Comparison of ENCODE assay signal across 29 mouse cellular contexts in the genomic region with DNA sequence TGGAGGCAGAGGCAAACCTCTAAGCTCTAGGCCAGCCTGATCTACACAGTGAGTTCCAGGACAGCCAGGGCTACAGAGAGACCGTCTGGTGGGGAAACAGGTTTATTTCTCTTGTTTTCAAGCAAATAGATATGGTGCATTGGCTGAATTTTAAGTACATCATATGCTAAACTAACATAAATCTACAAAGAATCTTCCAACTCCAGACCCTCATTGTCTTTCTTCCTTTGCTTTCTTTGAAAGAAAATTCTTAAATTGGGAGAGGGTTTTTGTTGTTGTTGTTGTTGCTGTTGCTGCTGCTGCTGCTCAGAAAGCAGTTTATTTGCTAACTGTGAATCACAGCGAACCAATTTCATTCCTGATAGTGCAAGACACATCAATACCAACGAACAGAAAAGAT. TPM values are rescaled to one million over a fixed set of nuclear protein-coding genes. Genes with fewer than 3 reads are reported as not detected.
DNase-seq lines count a peak whose midpoint lies in the region; ATAC-seq and TF ChIP-seq lines count a peak whose summit lies in the region.
"Had no signal": no experiment of that assay in that cellular context is flagged by ENCODE, and none has a peak within 500 bp of the region (broad histone marks: within the 10 kb centered on the region; RNA-seq: fewer than 3 reads in every experiment).

No protein-coding gene starts in this region.

- H3K4me3 ChIP-seq in cerebellum, adult 2 months (replicated peaks; ENCODE audit: insufficient read depth, low read depth, low read length), result no peak overlapping the region
- H3K4me3 ChIP-seq in forebrain, embryonic 11.5 days (ENCODE audit: low read depth, low read length), result no peak overlapping the region
- no peak overlapping the region for H3K4me3 ChIP-seq in forebrain, embryonic 10.5 days
- H3K4me3 ChIP-seq in hindbrain, embryonic 11.5 days (ENCODE audit: low read depth, low read length), result no peak overlapping the region
- no peak overlapping the region for H3K4me3 ChIP-seq in hindbrain, postnatal 0 days (ENCODE audit: low read length)
- H3K4me3 ChIP-seq: forebrain, embryonic 13.5 days; gastrocnemius, adult 2 months; heart, embryonic 13.5 days; hindbrain, embryonic 12.5 days; hindbrain, embryonic 15.5 days; intestine, embryonic 15.5 days had no signal

- H3K9me3 ChIP-seq in forebrain, embryonic 11.5 days (ENCODE audit: control insufficient read depth, low read length), result no peaks in the 10 kb centered on the region
- no peaks in the 10 kb centered on the region for H3K9me3 ChIP-seq in forebrain, embryonic 10.5 days
- no peaks in the 10 kb centered on the region for H3K9me3 ChIP-seq in hindbrain, embryonic 11.5 days (ENCODE audit: control insufficient read depth, low read length)
- H3K9me3 ChIP-seq in hindbrain, postnatal 0 days (ENCODE audit: low read length), result no peaks in the 10 kb centered on the region
- H3K9me3 ChIP-seq: forebrain, embryonic 13.5 days; heart, embryonic 13.5 days; hindbrain, embryonic 12.5 days; hindbrain, embryonic 15.5 days; intestine, embryonic 15.5 days had no signal

- H3K9ac ChIP-seq in forebrain, embryonic 11.5 days (ENCODE audit: low read length), result no peak overlapping the region
- H3K9ac ChIP-seq in hindbrain, embryonic 11.5 days (ENCODE audit: low read depth, low read length), result no peak overlapping the region
- H3K9ac ChIP-seq in hindbrain, postnatal 0 days (replicated peaks; ENCODE audit: low read length), result no peak overlapping the region
- H3K9ac ChIP-seq: forebrain, embryonic 13.5 days; heart, embryonic 13.5 days; hindbrain, embryonic 12.5 days; hindbrain, embryonic 15.5 days; intestine, embryonic 15.5 days had no signal

- no peak for TF ChIP-seq POLR2A in cerebellum, adult 2 months (IDR thresholded peaks at IDR 0.05; ENCODE audit: borderline replicate concordance, insufficient read depth, low read length)
- TF ChIP-seq POLR2A in brain, embryonic 14.5 days (IDR thresholded peaks at IDR 0.05; ENCODE audit: borderline replicate concordance, extremely low read depth, insufficient read depth, insufficient read length, poor library complexity, severe bottlenecking), result no peak

- no peak overlapping the region for H3K4me2 ChIP-seq in forebrain, embryonic 11.5 days (ENCODE audit: low read depth, low read length, severe bottlenecking)
- H3K4me2 ChIP-seq in hindbrain, embryonic 11.5 days (replicated peaks; ENCODE audit: low read depth, low read length), result no peak overlapping the region
- no peak overlapping the region for H3K4me2 ChIP-seq in hindbrain, postnatal 0 days (ENCODE audit: low read depth, low read length)
- H3K4me2 ChIP-seq: heart, embryonic 13.5 days; hindbrain, embryonic 12.5 days; hindbrain, embryonic 15.5 days; intestine, embryonic 15.5 days had no signal

- no peaks in the 10 kb centered on the region for H3K36me3 ChIP-seq in forebrain, embryonic 11.5 days (ENCODE audit: control insufficient read depth, insufficient read depth, low read length)
- H3K36me3 ChIP-seq in forebrain, embryonic 10.5 days (replicated peaks), result no peaks in the 10 kb centered on the region
- H3K36me3 ChIP-seq in hindbrain, embryonic 11.5 days (ENCODE audit: control insufficient read depth, insufficient read depth, low read length), result no peaks in the 10 kb centered on the region
- no peaks in the 10 kb centered on the region for H3K36me3 ChIP-seq in hindbrain, postnatal 0 days (ENCODE audit: insufficient read depth, low read length)
- H3K36me3 ChIP-seq: G1E; heart, embryonic 13.5 days; hindbrain, embryonic 12.5 days; hindbrain, embryonic 15.5 days; intestine, embryonic 15.5 days had no signal

- no peaks in the 10 kb centered on the region for H3K27me3 ChIP-seq in cerebellum, adult 2 months (ENCODE audit: control insufficient read depth, insufficient read depth, low read length)
- H3K27me3 ChIP-seq in forebrain, embryonic 11.5 days (ENCODE audit: control insufficient read depth, insufficient read depth, low read length), result peaks cover 83% of the 10 kb centered on the region
- H3K27me3 ChIP-seq in forebrain, embryonic 10.5 days (ENCODE audit: poor library complexity, severe bottlenecking), result peaks cover 100% of the 10 kb centered on the region
- peaks cover 90% of the 10 kb centered on the region for H3K27me3 ChIP-seq in hindbrain, embryonic 11.5 days (ENCODE audit: control insufficient read depth, insufficient read depth, low read length)
- H3K27me3 ChIP-seq in hindbrain, postnatal 0 days (ENCODE audit: insufficient read depth, low read length), result peaks cover 65% of the 10 kb centered on the region
- H3K27me3 ChIP-seq: CH12.LX had no signal

- no peak overlapping the region for H3K27ac ChIP-seq in cerebellum, adult 2 months (ENCODE audit: insufficient read depth, low read length)
- no peak overlapping the region for H3K27ac ChIP-seq in forebrain, embryonic 11.5 days (ENCODE audit: low read depth, low read length)
- H3K27ac ChIP-seq in forebrain, embryonic 10.5 days, result no peak overlapping the region
- H3K27ac ChIP-seq in hindbrain, embryonic 11.5 days (ENCODE audit: low read depth, low read length), result no peak overlapping the region
- H3K27ac ChIP-seq in hindbrain, postnatal 0 days, result no peak overlapping the region
- H3K27ac ChIP-seq: forebrain, embryonic 13.5 days; gastrocnemius, adult 2 months; heart, embryonic 13.5 days; hindbrain, embryonic 12.5 days; hindbrain, embryonic 15.5 days; intestine, embryonic 15.5 days had no signal

- no peak for ATAC-seq in forebrain, embryonic 11.5 days (replicated peaks; ENCODE audit: low FRiP score)
- no peak for ATAC-seq in hindbrain, embryonic 11.5 days (ENCODE audit: low FRiP score)
- no peak for ATAC-seq in hindbrain, postnatal 0 days
- ATAC-seq: forebrain, embryonic 13.5 days; forebrain, embryonic 16.5 days; intestine, embryonic 15.5 days; Patski had no signal

- peak; percentile 24 for DNase-seq in cerebellum, adult 9-11 months
- no peak for DNase-seq in cerebellum, adult 2 months
- peak; percentile 44 for DNase-seq in forebrain, embryonic 11.5 days (ENCODE audit: low spot score)
- no peak for DNase-seq in forebrain, embryonic 10.5 days (ENCODE audit: extremely low spot score, low spot score)
- peak; percentile 29 for DNase-seq in hindbrain, embryonic 11.5 days (ENCODE audit: low spot score)
- DNase-seq in hindbrain, postnatal 0 days (ENCODE audit: low spot score), result no peak
- peak; percentile 16 for DNase-seq in brain, embryonic 14.5 days (ENCODE audit: low read depth)
- DNase-seq: gastrocnemius, adult 2 months; kidney, adult 11 months had no signal

- H3K4me1 ChIP-seq in cerebellum, adult 2 months (ENCODE audit: control insufficient read depth, insufficient read depth, low read length), result no peaks in the 10 kb centered on the region
- peaks cover 30% of the 10 kb centered on the region; the same call in 1 of the 2 replicates for H3K4me1 ChIP-seq in forebrain, embryonic 11.5 days (replicated peaks; ENCODE audit: control insufficient read depth, insufficient read depth, low read length)
- H3K4me1 ChIP-seq in forebrain, embryonic 10.5 days, result peaks cover 77% of the 10 kb centered on the region
- H3K4me1 ChIP-seq in hindbrain, embryonic 11.5 days (replicated peaks; ENCODE audit: control insufficient read depth, insufficient read depth, low read length), result peaks cover 16% of the 10 kb centered on the region
- no peaks in the 10 kb centered on the region for H3K4me1 ChIP-seq in hindbrain, postnatal 0 days (ENCODE audit: insufficient read depth, low read length)

- WGBS in cerebellum, adult 2 months, result 54% methylated on average over 3 of the region's 3 CpGs
- 2% methylated on average over 3 of the region's 3 CpGs for WGBS in forebrain, embryonic 11.5 days
- 6% methylated on average over 3 of the region's 3 CpGs for WGBS in forebrain, embryonic 10.5 days
- 6% methylated on average over 3 of the region's 3 CpGs for WGBS in hindbrain, embryonic 11.5 days
- WGBS in hindbrain, postnatal 0 days, result 17% methylated on average over 3 of the region's 3 CpGs

- no peak for TF ChIP-seq CTCF in cerebellum, adult 2 months (IDR thresholded peaks at IDR 0.05; ENCODE audit: borderline replicate concordance, insufficient read depth, low read depth, low read length)
- TF ChIP-seq CTCF in hindbrain, postnatal 0 days (IDR thresholded peaks at IDR 0.05; ENCODE audit: low read depth), result no peak
- no peak for TF ChIP-seq CTCF in brain, embryonic 14.5 days (IDR thresholded peaks at IDR 0.05; ENCODE audit: borderline replicate concordance, extremely low read depth, insufficient read depth, insufficient read length)

RNA-seq across cellular contexts. Expression of a gene that starts 3.5 kb away (rescaled TPM):
- polyA plus RNA-seq in cerebellum, adult 2 months (2012; rRNA removed), result 33.4 and 38.4 TPM in 2 replicates
- polyA plus RNA-seq in forebrain, embryonic 11.5 days (2014; fragmentation: Nextera tagmentation; extraction: Ambion mirVana), result 7.0 and 7.9 TPM in 2 replicates
- 1.3 and 2.3 TPM in 2 replicates for polyA plus RNA-seq in forebrain, embryonic 10.5 days (2016; fragmentation: Nextera tagmentation; extraction: Ambion mirVana)
- 2.0 and 3.3 TPM in 2 replicates for polyA plus RNA-seq in hindbrain, embryonic 11.5 days (2014; fragmentation: Nextera tagmentation; extraction: Ambion mirVana)
- 11.4 and 14.9 TPM in 2 replicates for total RNA-seq in hindbrain, postnatal 0 days (2014; rRNA removed)
- polyA plus RNA-seq in hindbrain, postnatal 0 days (2015; fragmentation: Nextera tagmentation; extraction: Ambion mirVana), result 1.6 and 2.1 TPM in 2 replicates
- polyA plus RNA-seq in brain, embryonic 14.5 days (2012; rRNA removed), result 18.0 and 26.0 TPM in 2 replicates
- total RNA-seq: adrenal gland, adult 18-20 months; adrenal gland, postnatal 10 days; adrenal gland, postnatal 36 days; CH12.LX; G1E; gastrocnemius, adult 2 months; gastrocnemius, postnatal 14 days; gastrocnemius, postnatal 4 days; heart, adult 18-20 months; heart, postnatal 14 days; heart, postnatal 4 days had no signal
- polyA plus RNA-seq: cortical plate, adult 2 months; embryonic facial prominence, embryonic 14.5 days; G1E; heart, embryonic 13.5 days; heart, embryonic 16.5 days; intestine, embryonic 15.5 days; Patski had no signal

Comparison
In these comparisons a context has a peak if more than half of its experiments do, and no peak if none do; other contexts are left out.
1. DNase-seq: peak in cerebellum, adult 9-11 months (single experiment), forebrain, embryonic 11.5 days (single experiment), hindbrain, embryonic 11.5 days (single experiment) and brain, embryonic 14.5 days (single experiment); none in cerebellum, adult 2 months (0 of 2), forebrain, embryonic 10.5 days (single experiment) and hindbrain, postnatal 0 days (single experiment).